Mouse (Mus musculus): ENCODE measurements around the gene Pafah1b2.

Gene Pafah1b2

GRCm38 (mm10) chr9:45983676-45984408, 28.6 kb downstream of the Pafah1b2 start:
- DNase-seq (ENCODE audit: low read depth in 2 of 2, low spot score in 2 of 2), result peak in 1 of 2 experiments; percentile 14

- peak in 1 of 2 experiments; percentile 11 for DNase-seq (ENCODE audit: low read depth in 2 of 2, low spot score in 2 of 2)
Measured at GRCm38 (mm10) chr9:45981331-45981730, 31.2 kb downstream of the Pafah1b2 start.

GRCm38 (mm10) chr9:45980611-45981010, 31.9 kb downstream of the Pafah1b2 start:
- no peak for DNase-seq (ENCODE audit: low read depth in 2 of 2, low spot score in 2 of 2)

GRCm38 (mm10) chr9:45979778-45980177, 32.7 kb downstream of the Pafah1b2 start:
- no peak for DNase-seq (ENCODE audit: low read depth in 2 of 2, low spot score in 2 of 2)

GRCm38 (mm10) chr9:45976884-45977283, 35.6 kb downstream of the Pafah1b2 start:
- DNase-seq (ENCODE audit: low read depth in 2 of 2, low spot score in 2 of 2), result no peak

GRCm38 (mm10) chr9:45963577-45963976, 48.9 kb downstream of the Pafah1b2 start:
- no peak for DNase-seq (ENCODE audit: low read depth in 2 of 2, low spot score in 2 of 2)

- DNase-seq (ENCODE audit: low read depth in 2 of 2, low spot score in 2 of 2), result no peak
Measured at GRCm38 (mm10) chr9:45961855-45962254, 50.6 kb downstream of the Pafah1b2 start.

GRCm38 (mm10) chr9:45959661-45960060, 52.8 kb downstream of the Pafah1b2 start:
- no peak for DNase-seq (ENCODE audit: low read depth in 2 of 2, low spot score in 2 of 2)

GRCm38 (mm10) chr9:45958851-45959250, 53.6 kb downstream of the Pafah1b2 start:
- no peak for DNase-seq (ENCODE audit: low read depth in 2 of 2, low spot score in 2 of 2)

- DNase-seq (ENCODE audit: low read depth in 2 of 2, low spot score in 2 of 2), result no peak
Measured at GRCm38 (mm10) chr9:45958023-45958670, 54.3 kb downstream of the Pafah1b2 start.

GRCm38 (mm10) chr9:45955107-45955963, 57.2 kb downstream of the Pafah1b2 start, which contains the start of gene Sidt2:
Gene Sidt2 (minus strand): TSS chr9:45955258.
- peak; percentile 75 to 85 for DNase-seq (ENCODE audit: low read depth in 2 of 2, low spot score in 2 of 2)

- DNase-seq (ENCODE audit: low read depth in 2 of 2, low spot score in 2 of 2), result peak; percentile 45 to 46
Measured at GRCm38 (mm10) chr9:45954294-45955106, 58.0 kb downstream of the Pafah1b2 start.

- DNase-seq (ENCODE audit: low read depth in 2 of 2, low spot score in 2 of 2), result no peak
Measured at GRCm38 (mm10) chr9:45953511-45954293, 58.8 kb downstream of the Pafah1b2 start.

- no peak for DNase-seq (ENCODE audit: low read depth in 2 of 2, low spot score in 2 of 2)
Measured at GRCm38 (mm10) chr9:45952890-45953289, 59.6 kb downstream of the Pafah1b2 start.

GRCm38 (mm10) chr9:45952057-45952456, 60.4 kb downstream of the Pafah1b2 start:
- DNase-seq (ENCODE audit: low read depth in 2 of 2, low spot score in 2 of 2), result no peak

GRCm38 (mm10) chr9:45946872-45947183, 65.7 kb downstream of the Pafah1b2 start:
- no peak for DNase-seq (ENCODE audit: low read depth in 2 of 2, low spot score in 2 of 2)

GRCm38 (mm10) chr9:45946182-45946871, 66.2 kb downstream of the Pafah1b2 start:
- DNase-seq (ENCODE audit: low read depth in 2 of 2, low spot score in 2 of 2), result no peak

- DNase-seq (ENCODE audit: low read depth in 2 of 2, low spot score in 2 of 2), result no peak
Measured at GRCm38 (mm10) chr9:45945721-45946120, 66.8 kb downstream of the Pafah1b2 start.
